Mouse (Mus musculus): Measurements from ENCODE around the gene Evi2b. TPM values are rescaled to one million over a fixed set of nuclear protein-coding genes. Genes with fewer than 3 reads are reported as not detected.

Gene Evi2b
- total RNA-seq, 2 experiments from 2014 or later, result 43.6 to 87.4 TPM

DNA sequence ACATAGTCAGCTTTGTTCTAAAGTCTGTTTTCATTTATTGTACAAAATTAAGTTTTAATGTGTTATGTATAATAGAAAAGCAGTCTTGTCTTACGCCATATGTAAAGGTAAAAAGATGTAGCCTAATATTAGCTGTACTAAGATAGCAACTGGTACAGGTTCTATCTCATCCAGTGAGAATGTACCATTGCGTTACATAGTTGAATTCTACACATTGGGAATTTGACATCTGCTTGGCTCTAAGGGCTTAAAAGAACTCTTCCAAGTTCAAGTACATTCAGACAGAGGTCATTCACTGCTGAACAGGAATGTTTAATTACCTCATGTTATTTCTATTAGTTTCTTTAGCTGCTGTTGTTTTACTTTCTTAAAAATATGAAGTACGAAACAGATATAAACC is 3.0 kb upstream of the Evi2b start:
- ATAC-seq (replicated peaks; ENCODE audit: low FRiP score, poor library complexity, severe bottlenecking), result no peak

DNA sequence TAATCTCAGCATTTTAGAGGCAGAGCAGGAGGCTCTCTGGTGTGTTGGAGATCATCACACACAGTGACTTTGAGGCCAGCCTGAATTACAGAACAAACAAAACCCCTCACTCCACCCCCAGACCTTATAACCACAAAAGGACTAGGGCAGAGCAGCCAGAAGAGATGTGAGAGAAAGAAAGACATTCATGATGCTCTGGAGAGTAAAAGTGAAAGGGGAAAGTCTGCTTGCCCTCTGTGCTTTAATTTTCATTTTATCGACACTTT is 681 bp upstream of the Evi2b start:
- no peak for ATAC-seq (replicated peaks; ENCODE audit: low FRiP score, poor library complexity, severe bottlenecking)

- no peak for ATAC-seq (replicated peaks; ENCODE audit: low FRiP score, poor library complexity, severe bottlenecking)
These were observed 618 bp downstream of the Evi2b start for GRCm38 (mm10) chr11:79522944-79523343.

GRCm38 (mm10) chr11:79521930-79522329 is 1.6 kb downstream of the Evi2b start:
- ATAC-seq (replicated peaks; ENCODE audit: low FRiP score, poor library complexity, severe bottlenecking), result no peak

DNA sequence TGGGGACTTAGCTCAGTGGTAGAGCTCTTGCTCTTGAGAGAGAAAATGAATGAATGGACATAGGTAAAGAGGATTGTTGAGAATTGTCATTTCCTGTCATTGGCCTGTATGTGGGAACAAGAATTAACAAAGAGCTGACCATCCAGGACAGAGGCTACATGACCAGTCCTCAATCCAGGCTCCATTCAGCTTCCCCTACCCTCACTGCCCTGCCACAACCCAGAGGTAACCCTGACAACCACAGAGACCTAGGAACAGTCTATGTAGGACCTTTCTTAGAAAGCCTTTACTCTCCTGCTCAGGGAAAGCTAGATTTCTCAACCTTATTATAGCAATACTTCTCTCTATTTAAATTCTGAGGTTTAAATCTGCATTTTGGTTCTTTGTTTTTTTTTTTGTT is 2.8 kb downstream of the Evi2b start:
- no peak for ATAC-seq (replicated peaks; ENCODE audit: low FRiP score, poor library complexity, severe bottlenecking)

DNA sequence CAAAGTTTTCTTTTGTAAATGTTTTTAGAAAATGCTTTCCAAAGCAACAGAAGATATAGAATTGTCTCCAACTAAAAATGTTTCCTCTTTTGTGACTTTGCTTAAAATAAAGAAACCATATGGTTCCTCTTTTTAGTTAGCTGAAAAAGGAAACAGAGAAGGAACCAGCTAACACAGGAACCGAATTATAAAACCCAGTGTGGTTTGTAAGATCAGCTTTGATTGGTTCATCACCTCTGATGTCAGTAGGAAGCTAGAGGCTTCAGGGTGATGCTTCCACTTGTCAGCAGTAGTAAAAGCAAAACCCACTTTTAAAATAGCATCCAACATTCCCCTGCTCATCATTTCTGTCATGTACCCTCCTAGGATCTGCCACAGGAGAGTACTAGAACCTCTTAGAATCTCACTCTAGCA is 3.7 kb downstream of the Evi2b start:
- no peak for ATAC-seq (replicated peaks; ENCODE audit: low FRiP score, poor library complexity, severe bottlenecking)

- ATAC-seq (replicated peaks; ENCODE audit: low FRiP score, poor library complexity, severe bottlenecking), result no peak
These were observed 4.3 kb downstream of the Evi2b start for GRCm38 (mm10) chr11:79519299-79519698.

- no peak for ATAC-seq (replicated peaks; ENCODE audit: low FRiP score, poor library complexity, severe bottlenecking)
These were observed 7.8 kb downstream of the Evi2b start for GRCm38 (mm10) chr11:79515798-79516197.

DNA sequence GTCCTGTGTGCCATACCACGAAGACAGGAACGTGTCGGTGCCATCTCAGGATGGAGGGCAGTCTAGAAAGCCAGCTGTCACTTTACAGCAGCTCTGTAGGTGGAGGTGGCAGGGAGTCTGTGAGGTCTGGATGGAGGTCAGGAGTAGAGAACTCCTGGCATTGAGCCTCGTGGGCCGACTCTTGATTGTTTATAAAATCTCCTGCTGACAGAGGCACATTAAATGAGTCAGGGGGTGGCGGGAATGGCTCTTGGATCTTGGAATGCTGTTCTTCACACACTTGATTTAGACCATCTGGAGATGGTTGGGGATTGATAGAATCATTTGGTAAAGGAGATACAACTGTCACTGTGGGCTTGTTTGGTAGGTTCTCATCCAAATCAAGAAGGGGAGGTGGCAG is 8.2 kb downstream of the Evi2b start:
- ATAC-seq (replicated peaks; ENCODE audit: low FRiP score, poor library complexity, severe bottlenecking), result no peak

- no peak for ATAC-seq (replicated peaks; ENCODE audit: low FRiP score, poor library complexity, severe bottlenecking)
These were observed 11.6 kb downstream of the Evi2b start for GRCm38 (mm10) chr11:79511970-79512369.

DNA sequence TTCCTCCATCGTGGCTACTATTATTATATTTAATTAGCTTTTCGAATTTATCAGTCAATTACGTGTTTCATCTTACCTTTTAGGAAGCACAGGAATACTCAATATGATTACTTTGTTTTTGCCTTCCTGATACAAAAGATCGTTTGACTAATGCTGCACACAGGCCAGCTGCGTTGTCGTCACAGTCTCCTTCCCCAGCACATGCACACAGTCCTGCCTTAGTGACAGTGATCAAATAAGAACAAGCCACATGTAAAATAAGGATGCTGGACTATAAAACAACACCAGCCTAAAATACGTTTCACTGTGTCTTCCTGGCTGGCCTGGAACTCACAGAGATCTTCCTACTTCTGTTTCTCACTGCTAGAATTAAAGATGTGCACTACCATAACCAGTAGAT is 19.1 kb downstream of the Evi2b start:
- ATAC-seq (replicated peaks; ENCODE audit: low FRiP score, poor library complexity, severe bottlenecking), result no peak

DNA sequence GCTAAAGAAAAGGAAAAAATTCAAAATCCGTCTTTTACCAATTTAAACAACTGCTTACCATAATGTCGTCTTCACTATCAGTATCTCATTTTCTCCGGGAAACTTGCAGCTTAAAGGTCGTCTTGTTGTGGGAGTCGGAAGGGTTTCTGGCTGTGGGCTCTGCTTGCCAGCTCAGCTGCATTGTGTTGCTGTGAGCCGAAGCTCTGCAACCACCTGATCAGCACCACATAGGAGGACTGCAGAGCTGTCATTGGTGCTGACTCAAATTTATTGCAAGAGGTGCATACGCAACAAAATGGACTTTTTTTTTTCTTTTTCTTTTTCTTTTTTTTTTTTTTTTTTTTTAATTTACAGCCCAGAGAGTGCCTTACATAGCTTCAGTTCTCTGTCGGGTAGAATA is 19.7 kb downstream of the Evi2b start, which contains the start of gene Omg:
Gene Omg (minus strand): TSS at position 240 of the 400 bp plus-strand sequence.
- ATAC-seq (replicated peaks; ENCODE audit: low FRiP score, poor library complexity, severe bottlenecking), result no peak

DNA sequence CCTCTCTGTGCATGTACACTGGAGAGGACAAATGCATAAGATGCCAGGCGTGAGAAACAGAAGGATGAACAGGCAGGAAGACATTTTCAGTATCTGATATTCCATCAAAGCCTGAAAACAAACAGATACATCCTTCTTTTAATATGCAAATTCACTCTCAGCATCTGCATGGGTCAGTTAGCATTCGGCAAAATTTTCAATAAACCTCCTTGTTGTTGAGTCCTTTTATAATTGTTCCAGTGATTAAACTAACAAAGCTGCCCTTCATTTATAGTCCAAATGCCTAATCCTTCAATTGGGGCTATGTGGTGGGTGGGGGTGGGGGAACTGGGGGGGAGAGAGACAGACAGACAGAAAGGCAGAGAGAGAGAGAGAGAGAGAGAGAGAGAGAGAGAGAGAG is 20.6 kb downstream of the Evi2b start:
- no peak for ATAC-seq (replicated peaks; ENCODE audit: low FRiP score, poor library complexity, severe bottlenecking)

- ATAC-seq (replicated peaks; ENCODE audit: low FRiP score, poor library complexity, severe bottlenecking), result no peak
These were observed 28.4 kb downstream of the Evi2b start for GRCm38 (mm10) chr11:79494976-79495800.

GRCm38 (mm10) chr11:79484721-79485120 is 38.8 kb downstream of the Evi2b start:
- ATAC-seq (replicated peaks; ENCODE audit: low FRiP score, poor library complexity, severe bottlenecking), result no peak

- ATAC-seq (replicated peaks; ENCODE audit: low FRiP score, poor library complexity, severe bottlenecking), result no peak
These were observed 39.6 kb downstream of the Evi2b start for GRCm38 (mm10) chr11:79483876-79484528.

DNA sequence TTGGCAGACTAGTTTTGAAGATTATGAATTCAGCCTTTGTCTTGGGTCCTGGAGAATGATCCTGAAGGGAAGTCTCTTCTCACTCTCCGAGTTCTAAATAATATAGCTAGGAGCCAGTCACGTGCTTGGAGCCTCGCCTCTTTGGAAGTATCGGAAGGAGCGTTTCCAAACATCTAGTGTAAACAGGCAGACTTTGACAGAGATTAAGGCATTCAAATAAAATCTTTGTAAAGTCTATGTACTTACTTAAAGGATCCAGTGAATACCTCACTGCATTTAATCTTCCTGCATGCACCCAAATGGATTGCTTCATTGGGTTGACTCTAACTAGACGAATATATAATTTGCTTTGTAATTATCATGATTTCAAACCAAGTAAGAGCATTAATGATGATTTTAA is 40.2 kb downstream of the Evi2b start:
- no peak for ATAC-seq (replicated peaks; ENCODE audit: low FRiP score, poor library complexity, severe bottlenecking)

GRCm38 (mm10) chr11:79468097-79468496 is 55.5 kb downstream of the Evi2b start:
- no peak for ATAC-seq (replicated peaks; ENCODE audit: low FRiP score, poor library complexity, severe bottlenecking)

Measured in erythroblast, adult 5-6 weeks (primary cell).